Mouse (Mus musculus): ENCODE results near the gene Gm17087. TPM values are rescaled to one million over a fixed set of nuclear protein-coding genes. Genes with fewer than 3 reads are reported as not detected.

Gene Gm17087
- not detected in 2 replicates for total RNA-seq (2012; rRNA removed)
- under 1 TPM in 1 of 2 experiments, not detected in 1; 0.17 TPM for polyA plus RNA-seq (2012; ENCODE audit: insufficient read depth in 1 of 2, insufficient read length in 2 of 2, low read depth in 1 of 2, low replicate concordance in 2 of 2, missing spikeins in 1 of 2)

DNA sequence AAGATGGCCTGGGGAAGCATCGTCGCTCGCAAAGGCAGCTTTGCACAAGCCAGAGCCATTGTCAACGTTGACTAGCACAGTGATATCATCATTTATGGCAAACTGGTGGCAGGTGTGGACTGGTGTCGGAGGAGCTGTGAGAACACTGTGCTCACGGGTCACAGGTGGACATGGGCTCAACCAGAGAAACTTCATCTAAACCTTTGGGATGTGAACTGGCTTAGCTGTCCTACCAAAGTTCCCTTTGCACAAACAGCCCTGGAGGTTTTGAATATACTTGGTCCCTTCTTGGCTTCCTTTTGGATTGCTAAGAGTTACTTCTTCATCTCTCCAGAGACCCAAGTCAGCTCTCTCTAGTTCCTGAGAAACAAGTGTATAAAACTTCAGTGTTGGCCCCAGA is at the start of gene Gm17087:
Gm17087 (minus strand) TSS at position 101 of the 400 bp plus-strand sequence.
- H3K27me3 ChIP-seq (ENCODE audit: control insufficient read depth in 1 of 2, insufficient read depth in 2 of 2, low read length in 2 of 2) = peaks cover 4 to 10% of the 10 kb centered on the region in 2 experiments
- H3K27ac ChIP-seq (ENCODE audit: control insufficient read depth, low read depth, low read length) = no peak within 1 kb of the TSS
- no peaks in the 10 kb centered on the region for H3K36me3 ChIP-seq (ENCODE audit: control insufficient read depth in 1 of 2, insufficient read depth in 2 of 2, low read length in 2 of 2)
- no peak within 1 kb of the TSS for H3K4me3 ChIP-seq (ENCODE audit: control insufficient read depth in 1 of 2, insufficient read depth in 1 of 2, low read depth in 2 of 2, low read length in 2 of 2)
- no peak within 1 kb of the TSS for H3K9ac ChIP-seq (ENCODE audit: control insufficient read depth, low read depth, low read length, poor library complexity, severe bottlenecking)
- H3K9me3 ChIP-seq (replicated peaks; ENCODE audit: insufficient read depth, low read length) = no peaks in the 10 kb centered on the region
- no peak for TF ChIP-seq ETS1 (IDR thresholded peaks at IDR 0.05; ENCODE audit: low read depth, low read length)
- no peak for TF ChIP-seq RCOR1 (IDR thresholded peaks at IDR 0.05; ENCODE audit: low read depth, low read length)
- no peak for TF ChIP-seq RAD21 (IDR thresholded peaks at IDR 0.05; ENCODE audit: low read depth, low read length)
- TF ChIP-seq JUND (IDR thresholded peaks at IDR 0.05; ENCODE audit: low read depth, low read length) = no peak
- no peak for TF ChIP-seq GATA1 (IDR thresholded peaks at IDR 0.05; ENCODE audit: low read depth, low read length)
- no peak for TF ChIP-seq ZC3H11A (IDR thresholded peaks at IDR 0.05; ENCODE audit: low read depth, low read length)
- TF ChIP-seq MAZ (IDR thresholded peaks at IDR 0.05; ENCODE audit: low read depth, low read length) = no peak
- no peak for TF ChIP-seq MYB (IDR thresholded peaks at IDR 0.05; ENCODE audit: low read depth, low read length)
- no peak for TF ChIP-seq TAL1 (IDR thresholded peaks at IDR 0.05; ENCODE audit: low read length)
- no peak for TF ChIP-seq ELF1 (IDR thresholded peaks at IDR 0.05; ENCODE audit: low read depth, low read length)
- no peak for TF ChIP-seq MXI1 (IDR thresholded peaks at IDR 0.05; ENCODE audit: low read depth, low read length)
- TF ChIP-seq CHD2 (IDR thresholded peaks at IDR 0.05; ENCODE audit: low read length) = no peak
- no peak for TF ChIP-seq UBTF (IDR thresholded peaks at IDR 0.05; ENCODE audit: borderline replicate concordance, insufficient read depth, low read depth, low read length)
- no peak for TF ChIP-seq MEF2A (IDR thresholded peaks at IDR 0.05; ENCODE audit: extremely low read depth, insufficient replicate concordance, low read depth, low read length, poor library complexity, severe bottlenecking)
- TF ChIP-seq ZMIZ1 (IDR thresholded peaks at IDR 0.05; ENCODE audit: low read depth, low read length) = no peak
- no peak for TF ChIP-seq ZNF384 (IDR thresholded peaks at IDR 0.05; ENCODE audit: low read depth, low read length)
- TF ChIP-seq NELFE (IDR thresholded peaks at IDR 0.05; ENCODE audit: low read depth, low read length) = no peak
- TF ChIP-seq ZKSCAN1 (IDR thresholded peaks at IDR 0.05; ENCODE audit: low read depth, low read length) = no peak
- no peak for TF ChIP-seq POLR2A (IDR thresholded peaks at IDR 0.05; ENCODE audit: control insufficient read depth in 1 of 2, insufficient read depth in 1 of 2, low read depth in 1 of 2, low read length in 2 of 2, poor library complexity in 1 of 2)
- H3K4me1 ChIP-seq (ENCODE audit: control insufficient read depth in 1 of 2, insufficient read depth in 2 of 2, low read length in 2 of 2) = peaks cover 0 to 4% of the 10 kb centered on the region in 2 experiments; a peak in 1 of 4 replicates
- DNase-seq (ENCODE audit: low read depth, low spot score) = no peak
- no peaks in the 10 kb centered on the region; the same call in 1 of the 2 replicates for H3K79me2 ChIP-seq (ENCODE audit: control insufficient read depth, insufficient read depth, low read length, poor library complexity)

- peak; percentile 68 for DNase-seq (ENCODE audit: low read depth, low spot score)
- H3K4me3 ChIP-seq (ENCODE audit: control insufficient read depth in 1 of 2, insufficient read depth in 1 of 2, low read depth in 2 of 2, low read length in 2 of 2) = no peak overlapping the region
- no peaks in the 10 kb centered on the region for H3K4me1 ChIP-seq (ENCODE audit: control insufficient read depth in 1 of 2, insufficient read depth in 2 of 2, low read length in 2 of 2)
- H3K9ac ChIP-seq (ENCODE audit: control insufficient read depth, low read depth, low read length, poor library complexity, severe bottlenecking) = no peak overlapping the region
- no peaks in the 10 kb centered on the region for H3K9me3 ChIP-seq (replicated peaks; ENCODE audit: insufficient read depth, low read length)
- peaks cover 0 to 2% of the 10 kb centered on the region in 2 experiments; a peak in 3 of 4 replicates for H3K27me3 ChIP-seq (ENCODE audit: control insufficient read depth in 1 of 2, insufficient read depth in 2 of 2, low read length in 2 of 2)
- no peaks in the 10 kb centered on the region for H3K36me3 ChIP-seq (ENCODE audit: control insufficient read depth in 1 of 2, insufficient read depth in 2 of 2, low read length in 2 of 2)
- no peak overlapping the region for H3K27ac ChIP-seq (ENCODE audit: control insufficient read depth, low read depth, low read length)
- no peaks in the 10 kb centered on the region for H3K79me2 ChIP-seq (ENCODE audit: control insufficient read depth, insufficient read depth, low read length, poor library complexity)
- TF ChIP-seq SMC3 (IDR thresholded peaks at IDR 0.05; ENCODE audit: low read depth, low read length) (peak; percentile 96), CTCF (IDR thresholded peaks at IDR 0.05 in 2 of 3, conservative IDR thresholded peaks at IDR 0.05 in 1 of 3; ENCODE audit: control insufficient read depth in 1 of 3, insufficient read depth in 1 of 3, low read depth in 2 of 3, low read length in 3 of 3, poor library complexity in 1 of 3, severe bottlenecking in 1 of 3) (peak; percentile 74 to 88 (median 80)), CHD2 (IDR thresholded peaks at IDR 0.05; ENCODE audit: low read length) (no peak), USF1 (IDR thresholded peaks at IDR 0.05; ENCODE audit: low read depth, low read length) (no peak), POLR2AphosphoS2 (IDR thresholded peaks at IDR 0.05; ENCODE audit: low read length) (no peak), RCOR1 (IDR thresholded peaks at IDR 0.05; ENCODE audit: low read depth, low read length) (no peak), ZC3H11A (IDR thresholded peaks at IDR 0.05; ENCODE audit: low read depth, low read length) (peak; percentile 79), GABPA (IDR thresholded peaks at IDR 0.05; ENCODE audit: low read depth, low read length) (no peak), MYC (IDR thresholded peaks at IDR 0.05; ENCODE audit: low read depth, low read length) (no peak), MEF2A (IDR thresholded peaks at IDR 0.05; ENCODE audit: extremely low read depth, insufficient replicate concordance, low read depth, low read length, poor library complexity, severe bottlenecking) (no peak), ZMIZ1 (IDR thresholded peaks at IDR 0.05; ENCODE audit: low read depth, low read length) (no peak), ZNF384 (IDR thresholded peaks at IDR 0.05; ENCODE audit: low read depth, low read length) (peak; percentile 56), E2F4 (IDR thresholded peaks at IDR 0.05; ENCODE audit: borderline replicate concordance, low read depth, low read length) (no peak), POLR2AphosphoS5 (IDR thresholded peaks at IDR 0.05; ENCODE audit: borderline replicate concordance, low read depth, low read length) (no peak), NELFE (IDR thresholded peaks at IDR 0.05; ENCODE audit: low read depth, low read length) (no peak), TBP (IDR thresholded peaks at IDR 0.05; ENCODE audit: low read depth, low read length) (no peak), MAFK (IDR thresholded peaks at IDR 0.05; ENCODE audit: borderline replicate concordance, low read depth, low read length) (no peak), MYB (IDR thresholded peaks at IDR 0.05; ENCODE audit: low read depth, low read length) (no peak), TAL1 (IDR thresholded peaks at IDR 0.05; ENCODE audit: low read length) (no peak)
These were observed 47.3 kb upstream of the Gm17087 start for GRCm38 (mm10) chr17:8613882-8614551.

Data from MEL (cell line).